Mouse (Mus musculus) urinary bladder, postnatal 4 days (tissue): ENCODE results near the gene Gm20388.

Experiments used
- DNase-seq, 2 experiments: peaks; one replicate each; pipeline ENCODE4 v3.0.0; 2021 to 2022; ENCODE audit warnings: low spot score in 2 of 2

The Gm20388 gene

GRCm38 (mm10) chr8:122064353-122064752, 2153.7 kb downstream of the Gm20388 start:
- DNase-seq, result no peak

GRCm38 (mm10) chr8:122067783-122068505, 2157.3 kb downstream of the Gm20388 start:
- DNase-seq, result no peak

GRCm38 (mm10) chr8:122068609-122069008, 2158.0 kb downstream of the Gm20388 start:
- no peak for DNase-seq

- DNase-seq, result no peak
Observed at GRCm38 (mm10) chr8:122069281-122069680, 2158.6 kb downstream of the Gm20388 start.

GRCm38 (mm10) chr8:122071193-122071592, 2160.6 kb downstream of the Gm20388 start:
- DNase-seq, result no peak

- DNase-seq, result no peak
Observed at GRCm38 (mm10) chr8:122073964-122074363, 2163.3 kb downstream of the Gm20388 start.

GRCm38 (mm10) chr8:122074442-122074841, 2163.8 kb downstream of the Gm20388 start:
- DNase-seq, result no peak

GRCm38 (mm10) chr8:122074977-122075376, 2164.3 kb downstream of the Gm20388 start:
- DNase-seq, result no peak

- no peak for DNase-seq
Observed at GRCm38 (mm10) chr8:122076183-122076842, 2165.7 kb downstream of the Gm20388 start.

- no peak for DNase-seq
Observed at GRCm38 (mm10) chr8:122078321-122078720, 2167.7 kb downstream of the Gm20388 start.

GRCm38 (mm10) chr8:122079093-122079492, 2168.5 kb downstream of the Gm20388 start:
- no peak for DNase-seq

GRCm38 (mm10) chr8:122080347-122080746, 2169.7 kb downstream of the Gm20388 start:
- DNase-seq, result no peak

- no peak for DNase-seq
Observed at GRCm38 (mm10) chr8:122083401-122083800, 2172.8 kb downstream of the Gm20388 start.

GRCm38 (mm10) chr8:122084145-122084544, 2173.5 kb downstream of the Gm20388 start:
- DNase-seq, result no peak

GRCm38 (mm10) chr8:122084726-122085410, 2174.2 kb downstream of the Gm20388 start:
- DNase-seq, result no peak

GRCm38 (mm10) chr8:122086064-122086463, 2175.4 kb downstream of the Gm20388 start:
- no peak for DNase-seq

- no peak for DNase-seq
Observed at GRCm38 (mm10) chr8:122088631-122089030, 2178.0 kb downstream of the Gm20388 start.

GRCm38 (mm10) chr8:122089186-122089700, 2178.6 kb downstream of the Gm20388 start:
- no peak for DNase-seq

GRCm38 (mm10) chr8:122092476-122092875, 2181.8 kb downstream of the Gm20388 start:
- DNase-seq, result no peak

GRCm38 (mm10) chr8:122098766-122099165, 2188.1 kb downstream of the Gm20388 start:
- DNase-seq, result no peak

- no peak for DNase-seq
Observed at GRCm38 (mm10) chr8:122099711-122100220, 2189.1 kb downstream of the Gm20388 start.

- DNase-seq, result no peak
Observed at GRCm38 (mm10) chr8:122101816-122102215, 2191.2 kb downstream of the Gm20388 start.
